Mouse (Mus musculus) lung, postnatal 0 days (tissue): ENCODE measurements around the gene Olfr875. TPM values are rescaled to one million over a fixed set of nuclear protein-coding genes. Genes with fewer than 3 reads are reported as not detected.

ENCODE experiments used
- ATAC-seq: fragments of 200-750 bp; cut with Nextera tagmentation; 2 replicates; pipeline ENCODE4 v1.8.0; 2017; ENCODE audit warnings: moderate library complexity
- DNase-seq: peaks from one replicate; pipeline ENCODE4 v3.0.0-alpha.2; 2016; ENCODE audit warnings: low spot score
- H3K27ac ChIP-seq: fragments of 300-500 bp; sonication (generic); 2 replicates; pipeline ENCODE4 v1.5.1; 2014; ENCODE audit warnings: antibody characterized with exemption, mild to moderate bottlenecking, low read length, mixed read lengths
- H3K27me3 ChIP-seq: fragments of 300-500 bp; sonication (generic); replicated peaks from 2 replicates; pipeline ENCODE4 v1.6.1; 2014; ENCODE audit warnings: low read length, mixed read lengths; ENCODE audit not compliant: insufficient read depth
- H3K36me3 ChIP-seq: fragments of 300-500 bp; sonication (generic); 2 replicates; pipeline ENCODE4 v1.6.1; 2014; ENCODE audit warnings: low read length, mixed read lengths; ENCODE audit not compliant: insufficient read depth
- H3K4me1 ChIP-seq: fragments of 300-500 bp; sonication (generic); 2 replicates; pipeline ENCODE4 v1.6.1; 2014; ENCODE audit warnings: antibody characterized with exemption, low read depth, low read length, mixed read lengths; ENCODE audit not compliant: insufficient read depth
- H3K4me2 ChIP-seq: fragments of 300-500 bp; sonication (generic); replicated peaks from 2 replicates; pipeline ENCODE4 v1.6.1; 2014; ENCODE audit warnings: low read depth, mild to moderate bottlenecking, low read length, moderate library complexity, mixed read lengths
- H3K4me3 ChIP-seq: fragments of 300-500 bp; sonication (generic); 2 replicates; pipeline ENCODE4 v1.5.1; 2014; ENCODE audit warnings: low read depth, low read length
- H3K9ac ChIP-seq: fragments of 300-500 bp; sonication (generic); replicated peaks from 2 replicates; pipeline ENCODE4 v1.6.1; 2014; ENCODE audit warnings: low read depth, mild to moderate bottlenecking
- H3K9me3 ChIP-seq: fragments of 300-500 bp; sonication (generic); 2 replicates; pipeline ENCODE4 v1.6.1; 2016; ENCODE audit warnings: low read length, mixed read lengths
- CTCF ChIP-seq: IDR thresholded peaks from 2 replicates; pipeline ENCODE4 v1.5.1; 2016; ENCODE audit warnings: antibody characterized with exemption, mild to moderate bottlenecking
- EP300 ChIP-seq: IDR thresholded peaks from 2 replicates; pipeline ENCODE4 v1.6.1; 2016; ENCODE audit warnings: antibody characterized with exemption, mild to moderate bottlenecking, control low read depth
- WGBS: fragments of 180-500 bp; shearing (Covaris S2); extraction: QIAGEN DNeasy Blood & Tissue Kit; methylation state at CpG from one replicate; pipeline ENCODE4 v1.1.7; 2014; 5-methylcytosine and 5-hydroxymethylcytosine counted together
- polyA plus RNA-seq: library from polyadenylated mRNA; unstranded; fragments of >200 nt; fragmentation: Nextera tagmentation; extraction: Ambion mirVana; gene quantifications from 2 replicates; pipeline ENCODE4 v1.2.1, GENCODE M21; 2015

The Olfr875 gene
- not detected in 2 replicates for polyA plus RNA-seq

DNA sequence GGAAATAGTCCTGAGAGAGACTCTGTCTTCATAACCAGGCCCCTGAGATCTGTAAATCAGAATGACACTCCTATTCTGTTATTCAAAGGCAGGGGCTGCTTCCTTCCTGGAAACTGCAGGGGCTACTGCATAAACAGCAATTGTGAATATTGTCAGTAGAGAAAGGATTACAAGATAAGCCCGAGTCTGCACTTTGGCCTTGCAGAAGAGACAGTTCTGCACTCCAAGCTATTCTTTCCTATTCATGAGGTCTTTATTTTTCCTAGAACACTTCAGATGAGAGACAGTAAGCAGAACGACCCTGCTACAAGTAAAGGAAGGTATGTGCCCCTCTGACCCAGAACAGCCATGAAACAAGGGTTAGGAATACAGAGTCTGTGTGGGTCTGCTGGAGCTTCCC, at the start of gene Olfr875:
TSS of gene Olfr875 (plus strand) at position 99 of the 400 bp plus-strand sequence.
- ATAC-seq = no peak

DNA sequence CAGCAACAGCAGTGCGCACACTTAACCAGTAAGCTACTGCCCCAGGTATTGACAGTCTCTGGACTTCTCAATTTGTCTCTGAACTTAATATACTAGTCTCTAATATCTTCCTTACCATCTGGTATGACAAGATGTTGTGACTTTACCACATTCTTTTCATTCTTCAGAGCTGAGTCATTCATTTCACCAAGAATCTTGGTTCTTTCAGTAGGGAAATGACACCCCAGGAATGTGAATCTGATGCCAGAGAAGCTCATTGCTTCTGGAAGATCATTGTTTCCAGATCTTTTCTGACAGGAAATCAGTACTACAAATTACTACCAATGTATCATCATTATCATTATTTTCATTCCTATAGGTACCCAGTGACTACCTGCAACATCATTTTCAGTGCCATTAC, 37.3 kb upstream of the Olfr875 start:
- Histone ChIP-seq H3K9me3 (no peaks in the 10 kb centered on the region), H3K4me2 (no peak overlapping the region), H3K4me3 (no peak overlapping the region), H3K27ac (no peak overlapping the region), H3K27me3 (no peaks in the 10 kb centered on the region), H3K9ac (no peak overlapping the region), H3K36me3 (no peaks in the 10 kb centered on the region), H3K4me1 (no peaks in the 10 kb centered on the region)
- no peak for DNase-seq
- no peak for ATAC-seq
- WGBS = 93% methylated on average over 1 of the region's 1 CpGs
- TF ChIP-seq EP300 = no peak
- no peak for TF ChIP-seq CTCF

More for the DNA sequence above, at the start of gene Olfr875:
- H3K4me2 ChIP-seq = no peak within 1 kb of the TSS
- H3K4me3 ChIP-seq = no peak within 1 kb of the TSS
- no peak within 1 kb of the TSS for H3K9ac ChIP-seq
- 14% methylated on average over 2 of the region's 2 CpGs for WGBS
- TF ChIP-seq CTCF (no peak), EP300 (no peak)
- no peaks in the 10 kb centered on the region for H3K36me3 ChIP-seq
- H3K27ac ChIP-seq = no peak within 1 kb of the TSS
- DNase-seq = no peak
- H3K9me3 ChIP-seq = no peaks in the 10 kb centered on the region
- H3K27me3 ChIP-seq = no peaks in the 10 kb centered on the region
- no peaks in the 10 kb centered on the region for H3K4me1 ChIP-seq

DNA sequence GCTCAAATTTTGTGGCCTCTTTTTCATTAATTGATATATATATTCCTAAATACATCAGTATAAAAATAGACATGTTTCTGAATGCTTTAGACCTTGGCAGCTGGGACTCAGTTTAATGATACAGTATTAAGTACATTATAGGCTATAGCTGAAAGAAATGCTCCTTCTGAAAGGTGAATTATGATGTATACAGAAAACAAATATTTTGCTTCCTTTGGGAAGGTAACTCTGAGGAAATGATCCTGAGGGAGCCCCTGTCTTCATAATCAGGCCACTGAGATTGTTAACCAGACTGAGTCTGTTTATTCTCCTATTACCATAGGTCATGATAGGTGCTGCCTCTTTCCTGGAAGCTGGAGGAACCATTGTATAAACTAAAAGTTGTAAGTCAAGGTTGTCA, 26.9 kb upstream of the Olfr875 start, which contains the start of gene Olfr874:
TSS of gene Olfr874 (plus strand) at position 301 of the 400 bp plus-strand sequence.
- Histone ChIP-seq H3K27me3 (no peaks in the 10 kb centered on the region), H3K4me1 (no peaks in the 10 kb centered on the region)
- ATAC-seq = no peak

DNA sequence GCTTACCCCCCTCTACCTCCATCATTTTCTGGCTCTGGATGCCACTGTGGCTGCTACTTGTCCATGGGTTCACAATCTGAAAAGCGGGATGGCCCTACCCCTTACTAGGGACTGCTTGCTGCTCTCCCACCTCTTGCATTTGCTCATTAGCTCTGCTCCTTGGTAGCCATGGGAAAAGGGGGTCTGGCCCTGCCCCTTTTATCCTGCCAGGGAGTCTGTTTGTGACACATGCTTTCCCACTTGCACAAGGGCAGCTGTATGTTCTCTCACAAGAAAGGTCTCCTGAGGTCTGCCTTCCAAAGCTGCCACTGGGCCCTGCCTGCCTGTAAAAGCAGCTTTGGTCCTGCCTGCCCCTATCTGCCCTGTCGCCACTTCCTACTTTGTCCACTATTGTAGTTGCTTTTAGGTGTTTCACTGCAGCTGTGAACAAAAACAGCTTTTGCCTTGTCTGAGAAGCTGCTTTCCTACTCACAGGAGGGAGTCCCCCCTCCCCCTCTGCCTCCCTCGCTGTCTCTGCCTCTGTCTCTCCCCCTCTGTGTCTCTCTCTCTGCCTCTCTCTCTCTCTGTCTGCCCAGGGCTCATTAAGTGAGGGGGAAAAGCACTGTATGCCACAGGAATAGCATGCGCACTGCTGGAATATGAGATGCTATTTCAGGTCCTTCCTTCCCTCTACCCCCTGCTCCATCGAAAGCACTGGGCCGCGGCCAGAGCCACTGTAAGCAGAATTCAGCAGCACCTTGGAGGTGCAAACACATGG, 21.2 kb upstream of the Olfr875 start:
- DNase-seq = no peak
- Histone ChIP-seq H3K36me3 (no peaks in the 10 kb centered on the region), H3K9me3 (no peaks in the 10 kb centered on the region), H3K9ac (no peak overlapping the region), H3K4me2 (no peak overlapping the region), H3K4me3 (no peak overlapping the region), H3K27me3 (no peaks in the 10 kb centered on the region), H3K4me1 (no peaks in the 10 kb centered on the region), H3K27ac (no peak overlapping the region)
- no peak for TF ChIP-seq CTCF
- no peak for TF ChIP-seq EP300
- ATAC-seq = no peak
- WGBS = 48% methylated on average over 7 of the region's 7 CpGs

More for the DNA sequence above, 26.9 kb upstream of the Olfr875 start, which contains the start of gene Olfr874:
- no peaks in the 10 kb centered on the region for H3K9me3 ChIP-seq
- no peak within 1 kb of the TSS for H3K27ac ChIP-seq
- no peak for TF ChIP-seq EP300
- no peak for TF ChIP-seq CTCF
- H3K4me3 ChIP-seq = no peak within 1 kb of the TSS
- no peak for DNase-seq
- no peak within 1 kb of the TSS for H3K9ac ChIP-seq
- no peak within 1 kb of the TSS for H3K4me2 ChIP-seq
- H3K36me3 ChIP-seq = no peaks in the 10 kb centered on the region

DNA sequence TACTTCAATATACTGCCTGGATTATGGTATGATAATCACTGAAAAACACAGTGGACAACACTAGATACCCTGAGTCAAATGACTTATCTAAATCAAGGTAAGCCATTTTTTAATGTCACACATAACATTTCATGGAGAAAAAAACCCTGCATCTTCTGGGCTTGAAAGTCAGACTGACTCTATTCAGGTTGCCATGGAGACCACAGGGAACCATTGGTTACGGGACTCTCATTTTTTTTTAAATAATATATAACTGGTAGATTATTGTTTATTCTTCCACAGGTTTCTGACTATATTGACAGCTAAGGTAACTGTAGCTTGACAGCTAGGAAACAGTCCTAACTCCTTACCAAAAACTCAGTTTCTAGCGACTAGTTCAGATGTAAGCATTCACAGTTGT, 20.2 kb upstream of the Olfr875 start:
- no peaks in the 10 kb centered on the region for H3K4me1 ChIP-seq
- no peaks in the 10 kb centered on the region for H3K27me3 ChIP-seq
- H3K9ac ChIP-seq = no peak overlapping the region
- ATAC-seq = no peak
- no peak overlapping the region for H3K4me3 ChIP-seq
- no peaks in the 10 kb centered on the region for H3K9me3 ChIP-seq
- H3K27ac ChIP-seq = no peak overlapping the region
- 57% methylated on average over 2 of the region's 2 CpGs for WGBS
- H3K36me3 ChIP-seq = no peaks in the 10 kb centered on the region
- DNase-seq = no peak
- TF ChIP-seq EP300 (no peak), CTCF (no peak)
- no peak overlapping the region for H3K4me2 ChIP-seq

DNA sequence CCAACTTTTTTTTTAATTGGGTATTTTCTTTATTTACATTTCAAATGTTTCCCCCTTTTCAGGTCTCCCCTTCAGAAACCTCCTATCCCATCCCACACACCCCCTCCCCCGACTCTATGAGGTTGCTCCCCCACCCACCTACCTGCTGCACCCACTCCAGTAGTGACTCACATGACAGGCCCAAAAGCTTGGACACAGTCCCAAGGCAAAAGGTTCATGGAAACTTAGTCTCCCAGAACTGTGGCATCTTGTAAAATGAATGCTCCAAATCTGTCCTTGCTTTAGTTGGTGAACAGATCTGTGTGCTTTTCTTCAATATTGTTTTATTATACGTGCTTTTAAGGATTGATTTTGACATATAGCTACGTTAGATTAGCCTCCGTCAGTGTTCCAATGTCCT, 19.7 kb upstream of the Olfr875 start:
- 60% methylated on average over 4 of the region's 4 CpGs for WGBS
- no peak overlapping the region for H3K4me3 ChIP-seq
- ATAC-seq = no peak

More for the DNA sequence above, 19.7 kb upstream of the Olfr875 start:
- no peaks in the 10 kb centered on the region for H3K4me1 ChIP-seq
- DNase-seq = no peak
- no peak overlapping the region for H3K27ac ChIP-seq
- no peaks in the 10 kb centered on the region for H3K9me3 ChIP-seq
- no peaks in the 10 kb centered on the region for H3K36me3 ChIP-seq
- H3K4me2 ChIP-seq = no peak overlapping the region
- no peaks in the 10 kb centered on the region for H3K27me3 ChIP-seq
- H3K9ac ChIP-seq = no peak overlapping the region
- TF ChIP-seq CTCF (no peak), EP300 (no peak)
